Mouse (Mus musculus) cerebellum, adult 2 months (tissue): ENCODE results near the gene Usp48.

Source experiments
- CTCF ChIP-seq: fragments of 200-500 bp; IDR thresholded peaks from 2 replicates; pipeline ENCODE4 v1.5.1; 2011; ENCODE audit warnings: low read depth, mild to moderate bottlenecking, control low read depth, low read length, moderate library complexity, borderline replicate concordance; ENCODE audit not compliant: insufficient read depth
- POLR2A ChIP-seq: fragments of 200-500 bp; IDR thresholded peaks from 2 replicates; pipeline ENCODE4 v1.6.1; 2011; ENCODE audit warnings: low read length, control low read depth, borderline replicate concordance; ENCODE audit not compliant: insufficient read depth

DNA sequence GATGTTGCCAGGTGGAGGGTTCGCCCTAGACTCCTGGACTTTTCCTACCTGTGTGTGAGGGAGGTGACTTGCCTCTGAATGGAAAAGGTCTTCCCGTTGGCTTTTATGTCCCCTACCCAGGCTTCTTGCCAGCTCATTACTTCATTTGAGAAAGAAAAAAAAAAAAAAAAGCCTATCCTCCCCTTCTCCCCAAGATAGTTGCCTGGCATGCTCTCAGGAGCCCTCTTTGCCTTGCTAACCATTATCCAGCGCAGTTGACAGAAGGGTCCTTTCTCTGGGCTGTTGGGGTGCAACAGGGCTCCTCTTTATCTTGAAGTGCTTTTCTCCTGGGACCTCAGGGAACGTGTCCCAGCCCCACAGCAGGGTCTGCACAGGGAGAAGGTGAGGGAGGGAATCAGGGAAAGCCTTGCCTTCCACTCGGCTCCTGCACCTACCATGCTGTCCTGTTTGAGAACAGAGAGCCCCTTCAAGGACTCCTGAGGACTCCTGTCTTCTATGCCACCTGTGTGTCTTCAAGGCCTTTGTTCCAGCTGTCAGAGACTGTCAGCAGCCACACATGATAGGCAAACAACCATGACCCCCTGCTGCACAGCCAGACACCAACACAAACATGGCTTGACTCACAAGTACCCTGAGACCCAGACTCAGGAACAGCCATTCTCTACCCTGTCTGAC lies 72.9 kb downstream of the Usp48 start:
- TF ChIP-seq POLR2A (no peak), CTCF (no peak)
